Mouse (Mus musculus) olfactory bulb, adult 2 months (tissue): Measurements from ENCODE around the gene Slf2. TPM values are rescaled to one million over a fixed set of nuclear protein-coding genes. Genes with fewer than 3 reads are reported as not detected.

Experiments used
- H3K27ac ChIP-seq: fragments of 200-500 bp; 2 replicates; pipeline ENCODE4 v1.5.1; 2012; ENCODE audit warnings: low read depth, low read length; ENCODE audit not compliant: insufficient read depth
- H3K4me1 ChIP-seq: fragments of 200-500 bp; 2 replicates; pipeline ENCODE4 v1.6.1; 2012; ENCODE audit warnings: low read length; ENCODE audit not compliant: control insufficient read depth, insufficient read depth
- H3K4me3 ChIP-seq: fragments of 200-500 bp; 2 replicates; pipeline ENCODE4 v1.5.1; 2012; ENCODE audit warnings: mild to moderate bottlenecking, low read depth, low read length, moderate library complexity; ENCODE audit not compliant: insufficient read depth
- CTCF ChIP-seq: fragments of 200-500 bp; IDR thresholded peaks from 2 replicates; pipeline ENCODE4 v1.5.1; 2012; ENCODE audit warnings: low read depth, mild to moderate bottlenecking, low read length, moderate library complexity; ENCODE audit not compliant: insufficient read depth
- POLR2A ChIP-seq: fragments of 200-500 bp; IDR thresholded peaks from 2 replicates; pipeline ENCODE4 v1.6.1; 2012; ENCODE audit warnings: mild to moderate bottlenecking, low read depth, low read length, moderate library complexity; ENCODE audit not compliant: insufficient read depth
- WGBS: fragments of 180-500 bp; shearing (Covaris S2); methylation state at CpG from one replicate; pipeline ENCODE4 v1.1.7; 2018; 5-methylcytosine and 5-hydroxymethylcytosine counted together
- polyA plus RNA-seq: library from polyadenylated mRNA; stranded (reverse); fragments of >200 nt; gene quantifications from 2 replicates; pipeline ENCODE4 v1.2.4, GENCODE M21; 2012; ENCODE audit warnings: low replicate concordance; ENCODE audit not compliant: missing spikeins, insufficient read depth, insufficient read length

The Slf2 gene
- polyA plus RNA-seq, 1 experiment = not detected

GRCm38 (mm10) chr19:45028746-45029145 is 97.8 kb downstream of the Slf2 start:
- 70% methylated on average over 19 of the region's 19 CpGs for whole genome bisulfite sequencing

GRCm38 (mm10) chr19:45029571-45029970 is 98.6 kb downstream of the Slf2 start:
- no peak for TF ChIP-seq POLR2A
- no peak for TF ChIP-seq CTCF
- WGBS = 79% methylated on average over 7 of the region's 9 CpGs
- no peak overlapping the region for H3K4me3 ChIP-seq
- H3K27ac ChIP-seq = no peak overlapping the region
- H3K4me1 ChIP-seq = peaks cover 19% of the 10 kb centered on the region

More at GRCm38 (mm10) chr19:45028746-45029145, 97.8 kb downstream of the Slf2 start:
- peaks cover 19% of the 10 kb centered on the region for H3K4me1 ChIP-seq
- 0 out of 2 replicates have a peak overlapping the region, but pooled peaks have one; percentile 0 for H3K4me3 ChIP-seq
- TF ChIP-seq POLR2A = no peak
- TF ChIP-seq CTCF = no peak
- peak overlapping the region; percentile 32; the same call in 1 of the 2 replicates for H3K27ac ChIP-seq

- 35% methylated on average over 8 of the region's 8 CpGs for WGBS
- Histone ChIP-seq H3K4me1 (peaks cover 19% of the 10 kb centered on the region), H3K4me3 (no peak overlapping the region), H3K27ac (no peak overlapping the region)
- TF ChIP-seq POLR2A = no peak
- peak; percentile 77; the same call in 1 of the 2 replicates for TF ChIP-seq CTCF
Observed at GRCm38 (mm10) chr19:45030111-45030510, 99.2 kb downstream of the Slf2 start.

GRCm38 (mm10) chr19:45030746-45031693 is 100.1 kb downstream of the Slf2 start:
- Histone ChIP-seq H3K4me1 (peaks cover 19% of the 10 kb centered on the region), H3K4me3 (peak overlapping the region; percentile 39), H3K27ac (no peak overlapping the region)
- no peak for TF ChIP-seq POLR2A
- TF ChIP-seq CTCF = peak; percentile 32
- 37% methylated on average over 20 of the region's 20 CpGs for WGBS

GRCm38 (mm10) chr19:45031780-45032179 is 100.8 kb downstream of the Slf2 start:
- no peak overlapping the region for H3K4me3 ChIP-seq
- peaks cover 19% of the 10 kb centered on the region for H3K4me1 ChIP-seq
- TF ChIP-seq POLR2A = no peak
- peak; percentile 63 for TF ChIP-seq CTCF
- no peak overlapping the region for H3K27ac ChIP-seq
- 13% methylated on average over 4 of the region's 4 CpGs for WGBS

Other genes with a start within 250 kb of the Slf2 start
- gene Pax2, start 175.1 kb upstream of the Slf2 start, polyA plus RNA-seq = not detected in 2 replicates
- 101 TPM in 1 of 2 replicates, not detected in the other for gene Sema4g, start 58.0 kb downstream of the Slf2 start, polyA plus RNA-seq
- gene Twnk, start 74.5 kb downstream of the Slf2 start, polyA plus RNA-seq = not detected in 2 replicates
- gene Mrpl43, start 75.3 kb downstream of the Slf2 start, polyA plus RNA-seq = not detected in 2 replicates
- not detected in 2 replicates for gene Lzts2, start 83.3 kb downstream of the Slf2 start, polyA plus RNA-seq
- not detected in 2 replicates for gene Pdzd7, start 114.6 kb downstream of the Slf2 start, polyA plus RNA-seq
- not detected in 2 replicates for gene Sfxn3, start 116.4 kb downstream of the Slf2 start, polyA plus RNA-seq
- gene Kazald1, start 144.1 kb downstream of the Slf2 start, polyA plus RNA-seq = not detected in 2 replicates
- gene Tlx1, start 219.5 kb downstream of the Slf2 start, polyA plus RNA-seq = not detected in 2 replicates